Mouse (Mus musculus) brain, embryonic 14.5 days (tissue): ENCODE data around the gene Gsto1.

ENCODE experiments used
- CTCF ChIP-seq: fragments of 200-500 bp; IDR thresholded peaks from 2 replicates; pipeline ENCODE4 v1.5.1; 2012; ENCODE audit warnings: inconsistent platforms, mild to moderate bottlenecking, moderate library complexity, borderline replicate concordance; ENCODE audit not compliant: insufficient read depth, insufficient read length; ENCODE audit errors: extremely low read depth
- POLR2A ChIP-seq: fragments of 200-500 bp; IDR thresholded peaks from 2 replicates; pipeline ENCODE4 v1.6.1; 2012; ENCODE audit warnings: mild to moderate bottlenecking, inconsistent platforms, borderline replicate concordance; ENCODE audit not compliant: poor library complexity, insufficient read depth, insufficient read length, severe bottlenecking; ENCODE audit errors: extremely low read depth

- TF ChIP-seq POLR2A = no peak
- no peak for TF ChIP-seq CTCF
These were observed 9.3 kb downstream of the Gsto1 start for GRCm38 (mm10) chr19:47864051-47864450.
